Mouse (Mus musculus): ENCODE measurements around the gene Gm16253.

DNA sequence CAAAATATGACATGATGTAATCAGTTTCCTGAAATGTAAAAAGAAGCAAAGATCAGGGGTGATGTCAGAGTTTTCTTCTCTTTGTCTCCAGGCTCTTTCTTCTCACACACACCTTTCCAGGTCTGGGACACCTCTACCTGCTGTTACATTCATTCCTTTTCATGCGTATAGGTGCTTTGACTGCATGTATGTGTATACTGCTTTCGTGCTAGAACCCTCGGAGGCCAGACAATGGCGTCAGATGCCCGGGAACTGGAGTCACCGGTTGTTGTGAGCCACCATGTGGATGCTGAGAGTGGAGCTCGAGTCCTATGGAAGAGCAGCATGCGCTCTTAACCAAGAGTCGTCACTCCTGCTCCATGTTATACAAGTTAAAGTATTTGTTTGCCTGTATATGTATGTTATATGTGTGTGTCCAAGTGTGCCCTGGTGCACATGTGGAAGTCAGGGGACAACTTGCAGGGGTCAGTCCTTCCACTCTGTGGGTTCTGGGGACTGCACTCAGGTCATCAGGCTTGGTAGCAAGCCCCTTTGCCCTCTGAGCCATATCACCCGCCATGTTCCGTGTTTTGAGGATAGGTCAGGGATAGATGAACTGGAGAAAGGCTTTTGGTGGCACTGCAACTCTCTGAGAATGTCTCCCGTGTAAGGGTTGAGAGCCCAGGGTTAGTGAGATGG lies 1.9 kb downstream of the Gm16253 start:
- TF ChIP-seq CTCF (IDR thresholded peaks at IDR 0.05 in 2 of 3, conservative IDR thresholded peaks at IDR 0.05 in 1 of 3; ENCODE audit: control insufficient read depth in 1 of 3, insufficient read depth in 1 of 3, low read depth in 2 of 3, low read length in 3 of 3, poor library complexity in 1 of 3, severe bottlenecking in 1 of 3) (no peak), GATA1 (IDR thresholded peaks at IDR 0.05; ENCODE audit: low read depth, low read length) (no peak), POLR2AphosphoS5 (IDR thresholded peaks at IDR 0.05; ENCODE audit: borderline replicate concordance, low read depth, low read length) (no peak), POLR2A (IDR thresholded peaks at IDR 0.05; ENCODE audit: control insufficient read depth in 1 of 2, insufficient read depth in 1 of 2, low read depth in 1 of 2, low read length in 2 of 2, poor library complexity in 1 of 2) (no peak), GABPA (IDR thresholded peaks at IDR 0.05; ENCODE audit: low read depth, low read length) (no peak), EP300 (IDR thresholded peaks at IDR 0.05; ENCODE audit: low read depth in 1 of 2, low read length in 2 of 2) (no peak), MYC (IDR thresholded peaks at IDR 0.05; ENCODE audit: low read depth, low read length) (no peak), ZMIZ1 (IDR thresholded peaks at IDR 0.05; ENCODE audit: low read depth, low read length) (no peak), POLR2AphosphoS2 (IDR thresholded peaks at IDR 0.05; ENCODE audit: low read length) (no peak), SIN3A (IDR thresholded peaks at IDR 0.05; ENCODE audit: low read length) (no peak), TBP (IDR thresholded peaks at IDR 0.05; ENCODE audit: low read depth, low read length) (no peak), ZC3H11A (IDR thresholded peaks at IDR 0.05; ENCODE audit: low read depth, low read length) (no peak), TCF12 (IDR thresholded peaks at IDR 0.05; ENCODE audit: low read depth, low read length) (no peak), MXI1 (IDR thresholded peaks at IDR 0.05; ENCODE audit: low read depth, low read length) (no peak)

Measured in MEL (cell line).